Mouse (Mus musculus) forebrain, embryonic 16.5 days (tissue): ENCODE measurements around the gene Kcnb1. TPM values are rescaled to one million over a fixed set of nuclear protein-coding genes. Genes with fewer than 3 reads are reported as not detected.
A peak's percentile ranks its signal among the peaks of the same experiment; 100 is the strongest.

Source experiments
- ATAC-seq: fragments of 200-750 bp; cut with Nextera tagmentation; 2 replicates; pipeline ENCODE4 v1.8.0; 2017; ENCODE audit warnings: mild to moderate bottlenecking, moderate library complexity
- H3K27ac ChIP-seq: fragments of 300-500 bp; sonication (generic); 2 replicates; pipeline ENCODE4 v1.5.1; 2014; ENCODE audit warnings: low read length, control low read depth
- H3K27me3 ChIP-seq: fragments of 300-500 bp; sonication (generic); replicated peaks from 2 replicates; pipeline ENCODE4 v1.6.1; 2014; ENCODE audit warnings: low read length; ENCODE audit not compliant: control insufficient read depth, insufficient read depth
- H3K36me3 ChIP-seq: fragments of 300-500 bp; sonication (generic); 2 replicates; pipeline ENCODE4 v1.6.1; 2014; ENCODE audit not compliant: control insufficient read depth, insufficient read depth
- H3K4me1 ChIP-seq: fragments of 300-500 bp; sonication (generic); replicated peaks from 2 replicates; pipeline ENCODE4 v1.6.1; 2014; ENCODE audit warnings: low read length; ENCODE audit not compliant: control insufficient read depth, insufficient read depth
- H3K4me2 ChIP-seq: fragments of 300-500 bp; sonication (generic); 2 replicates; pipeline ENCODE4 v1.6.1; 2014; ENCODE audit warnings: mild to moderate bottlenecking, low read length, control low read depth
- H3K4me3 ChIP-seq: fragments of 300-500 bp; sonication (generic); replicated peaks from 2 replicates; pipeline ENCODE4 v1.5.1; 2014; ENCODE audit warnings: mild to moderate bottlenecking, low read length, control low read depth
- H3K9ac ChIP-seq: fragments of 300-500 bp; sonication (generic); replicated peaks from 2 replicates; pipeline ENCODE4 v1.6.1; 2014; ENCODE audit warnings: low read depth, low read length, control low read depth
- H3K9me3 ChIP-seq: fragments of 300-500 bp; sonication (generic); 2 replicates; pipeline ENCODE4 v1.6.1; 2016; ENCODE audit warnings: low read length; ENCODE audit not compliant: control insufficient read depth
- WGBS: fragments of 180-500 bp; shearing (Covaris S2); extraction: QIAGEN DNeasy Blood & Tissue Kit; methylation state at CpG from one replicate; pipeline ENCODE4 v1.1.7; 2014; 5-methylcytosine and 5-hydroxymethylcytosine counted together
- polyA plus RNA-seq: library from polyadenylated mRNA; unstranded; fragments of >200 nt; fragmentation: Nextera tagmentation; extraction: Ambion mirVana; gene quantifications from 2 replicates; pipeline ENCODE4 v1.2.1, GENCODE M21; 2015

Kcnb1 gene
- polyA plus RNA-seq, 1 experiment from 2014 or later: 3.2 TPM

- WGBS: 46% methylated on average over 6 of the region's 6 CpGs
- Histone ChIP-seq H3K9me3 (no peaks in the 10 kb centered on the region), H3K9ac (no peak overlapping the region), H3K4me3 (no peak overlapping the region), H3K27ac (no peak overlapping the region), H3K27me3 (no peaks in the 10 kb centered on the region), H3K4me1 (peaks cover 7% of the 10 kb centered on the region), H3K36me3 (no peaks in the 10 kb centered on the region), H3K4me2 (no peak overlapping the region)
- peak; percentile 88 for ATAC-seq
Measured at GRCm38 (mm10) chr2:167112737-167113136, 77.2 kb downstream of the Kcnb1 start.

- no peak overlapping the region for H3K4me2 ChIP-seq
- no peaks in the 10 kb centered on the region for H3K27me3 ChIP-seq
- 10% methylated on average over 7 of the region's 7 CpGs for WGBS
- H3K4me1 ChIP-seq: peaks cover 7% of the 10 kb centered on the region
- H3K9ac ChIP-seq: 0 out of 2 replicates have a peak overlapping the region, but pooled peaks have one; percentile 38
- no peaks in the 10 kb centered on the region for H3K9me3 ChIP-seq
- ATAC-seq: peak; percentile 40; the same call in 1 of the 2 replicates
- H3K27ac ChIP-seq: no peak overlapping the region
- no peak overlapping the region for H3K4me3 ChIP-seq
- no peaks in the 10 kb centered on the region for H3K36me3 ChIP-seq
Measured at GRCm38 (mm10) chr2:167112259-167112658, 77.7 kb downstream of the Kcnb1 start.

DNA sequence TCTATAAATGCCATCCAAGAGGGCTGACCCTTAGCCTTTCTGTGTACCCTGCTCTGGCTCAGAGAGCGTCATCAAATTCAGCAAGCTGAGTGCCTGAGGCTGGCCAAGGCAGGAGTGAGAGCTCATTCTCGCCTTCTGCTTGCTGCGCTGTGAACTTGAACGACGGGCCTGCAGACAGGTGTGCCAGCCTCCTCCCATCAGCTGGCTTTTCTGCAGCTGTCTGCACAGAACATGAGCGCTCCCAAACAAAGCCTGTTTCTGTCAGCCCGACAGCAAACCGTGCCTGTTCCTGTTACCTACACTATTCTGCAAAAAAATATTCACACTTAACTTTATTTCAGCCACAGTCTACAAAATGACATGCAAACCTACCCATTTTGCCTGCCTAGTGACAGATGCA is 80.4 kb downstream of the Kcnb1 start:
- no peaks in the 10 kb centered on the region for H3K27me3 ChIP-seq
- ATAC-seq: no peak
- no peak overlapping the region for H3K9ac ChIP-seq
- H3K36me3 ChIP-seq: no peaks in the 10 kb centered on the region
- no peaks in the 10 kb centered on the region for H3K9me3 ChIP-seq
- no peak overlapping the region for H3K4me3 ChIP-seq
- WGBS: 80% methylated on average over 8 of the region's 8 CpGs
- peaks cover 7% of the 10 kb centered on the region for H3K4me1 ChIP-seq
- H3K27ac ChIP-seq: no peak overlapping the region
- H3K4me2 ChIP-seq: no peak overlapping the region

- Histone ChIP-seq H3K4me1 (no peaks in the 10 kb centered on the region; the same call in 1 of the 2 replicates), H3K9me3 (no peaks in the 10 kb centered on the region), H3K4me2 (no peak overlapping the region), H3K27ac (no peak overlapping the region), H3K27me3 (no peaks in the 10 kb centered on the region), H3K9ac (no peak overlapping the region), H3K4me3 (no peak overlapping the region), H3K36me3 (no peaks in the 10 kb centered on the region)
- no peak for ATAC-seq
- WGBS: 41% methylated on average over 7 of the region's 7 CpGs
Measured at GRCm38 (mm10) chr2:167103546-167103945, 86.4 kb downstream of the Kcnb1 start.

GRCm38 (mm10) chr2:167101743-167102441 is 88.1 kb downstream of the Kcnb1 start:
- WGBS: 84% methylated on average over 17 of the region's 17 CpGs
- ATAC-seq: no peak
- Histone ChIP-seq H3K9ac (no peak overlapping the region), H3K27me3 (no peaks in the 10 kb centered on the region), H3K4me2 (no peak overlapping the region), H3K4me3 (no peak overlapping the region), H3K27ac (no peak overlapping the region), H3K9me3 (no peaks in the 10 kb centered on the region), H3K36me3 (no peaks in the 10 kb centered on the region), H3K4me1 (no peaks in the 10 kb centered on the region; the same call in 1 of the 2 replicates)

GRCm38 (mm10) chr2:167094688-167095087 is 95.3 kb downstream of the Kcnb1 start:
- Histone ChIP-seq H3K4me1 (0 out of 2 replicates have a peak, but pooled peaks cover 2% of the 10 kb centered on the region), H3K4me2 (no peak overlapping the region), H3K27ac (no peak overlapping the region), H3K27me3 (no peaks in the 10 kb centered on the region), H3K4me3 (no peak overlapping the region), H3K9me3 (no peaks in the 10 kb centered on the region), H3K36me3 (no peaks in the 10 kb centered on the region), H3K9ac (no peak overlapping the region)
- ATAC-seq: no peak
- WGBS: 87% methylated on average over 4 of the region's 4 CpGs

DNA sequence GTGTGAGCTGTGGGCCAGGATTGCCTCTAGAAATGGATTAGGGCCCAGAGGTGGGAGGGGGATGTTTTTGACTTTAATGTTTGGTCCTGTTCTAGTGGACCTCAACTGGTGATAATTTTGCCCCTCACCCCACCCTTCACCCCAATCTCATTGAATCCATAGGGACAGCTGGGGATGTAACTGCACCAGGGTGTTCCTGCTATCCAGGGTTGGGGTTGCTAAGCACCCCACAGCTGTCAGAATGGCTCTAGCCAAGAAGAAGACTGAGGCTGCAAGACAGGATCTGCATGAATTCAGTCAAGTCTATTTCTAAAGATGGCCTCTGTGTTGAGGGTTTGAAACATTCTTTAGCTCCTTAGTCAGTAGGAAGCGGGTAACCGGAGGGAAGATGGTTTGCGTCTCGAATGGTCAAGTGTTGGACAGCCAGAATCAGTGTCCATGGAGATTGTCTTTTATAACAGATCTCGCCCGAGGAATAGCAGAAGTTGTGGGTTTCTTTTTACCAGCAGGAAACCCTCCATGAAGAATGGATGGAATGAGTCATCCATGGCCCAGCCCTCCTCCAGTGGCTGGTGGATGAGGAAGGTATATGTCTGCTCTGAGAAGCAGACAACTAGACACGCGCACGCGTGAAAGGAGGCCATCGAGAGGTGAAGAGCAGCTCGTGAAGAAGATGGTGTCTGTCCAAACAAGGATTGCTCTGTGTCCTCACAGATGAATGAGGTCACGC is 96.6 kb downstream of the Kcnb1 start:
- Histone ChIP-seq H3K27me3 (no peaks in the 10 kb centered on the region), H3K9me3 (no peaks in the 10 kb centered on the region), H3K4me3 (no peak overlapping the region), H3K36me3 (no peaks in the 10 kb centered on the region), H3K27ac (no peak overlapping the region), H3K4me2 (no peak overlapping the region), H3K9ac (no peak overlapping the region), H3K4me1 (0 out of 2 replicates have a peak, but pooled peaks cover 2% of the 10 kb centered on the region)
- 92% methylated on average over 13 of the region's 13 CpGs for WGBS
- ATAC-seq: no peak

- no peak overlapping the region for H3K4me2 ChIP-seq
- H3K9me3 ChIP-seq: no peaks in the 10 kb centered on the region
- H3K27me3 ChIP-seq: no peaks in the 10 kb centered on the region
- H3K4me3 ChIP-seq: no peak overlapping the region
- no peak overlapping the region for H3K9ac ChIP-seq
- no peak overlapping the region for H3K27ac ChIP-seq
- WGBS: 5% methylated on average over 1 of the region's 1 CpGs
- H3K4me1 ChIP-seq: 0 out of 2 replicates have a peak, but pooled peaks cover 2% of the 10 kb centered on the region
- no peaks in the 10 kb centered on the region for H3K36me3 ChIP-seq
- ATAC-seq: no peak
Measured at GRCm38 (mm10) chr2:167090271-167090670, 99.7 kb downstream of the Kcnb1 start.

- Histone ChIP-seq H3K36me3 (no peaks in the 10 kb centered on the region), H3K4me3 (no peak overlapping the region), H3K4me2 (no peak overlapping the region), H3K27me3 (no peaks in the 10 kb centered on the region), H3K9me3 (no peaks in the 10 kb centered on the region), H3K9ac (no peak overlapping the region), H3K27ac (no peak overlapping the region), H3K4me1 (peaks cover 3% of the 10 kb centered on the region; the same call in 1 of the 2 replicates)
- ATAC-seq: no peak
- 87% methylated on average over 5 of the region's 5 CpGs for WGBS
Measured at GRCm38 (mm10) chr2:167086836-167087235, 103.1 kb downstream of the Kcnb1 start.
